Comparison of ENCODE assay signal across 8 mouse cellular contexts in the genomic region with DNA sequence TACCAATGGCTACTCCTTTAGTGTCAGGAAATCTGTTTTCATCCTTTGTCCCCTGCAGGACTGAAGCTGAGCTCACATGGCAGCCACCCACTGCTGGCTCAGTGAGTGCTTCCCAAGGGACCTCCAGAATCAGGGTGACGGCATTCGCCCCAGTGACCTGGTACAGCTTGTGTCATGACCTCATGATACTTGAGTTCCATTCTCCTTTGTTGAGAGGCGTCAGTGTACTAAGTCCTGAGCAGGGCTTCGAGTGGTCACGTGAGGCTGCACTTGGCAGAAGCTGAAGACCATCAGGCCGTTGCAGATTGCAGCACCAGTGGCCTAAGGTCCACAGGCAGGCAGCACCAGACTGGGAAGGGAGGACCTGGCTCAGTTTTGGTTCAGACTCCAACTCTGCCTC.
DNase-seq lines count a peak whose midpoint lies in the region; ATAC-seq and TF ChIP-seq lines count a peak whose summit lies in the region.

No protein-coding gene starts in this region.

- dilution Hi-C loops in CH12.LX (cut with MboI; ENCODE audit: extremely low pct_ligation_motif_present, extremely low pct_unique_long_range_greater_than_20kb, low sequenced_read_pairs), result no loop called here

- TF ChIP-seq RAD21 in CH12.LX (IDR thresholded peaks at IDR 0.05; ENCODE audit: low read depth, low read length), result no peak

- H3K4me1 ChIP-seq in forebrain, embryonic 10.5 days, result peaks cover 60% of the 10 kb centered on the region
- peaks cover 14% of the 10 kb centered on the region; the same call in 1 of the 2 replicates for H3K4me1 ChIP-seq in forebrain, embryonic 11.5 days (replicated peaks; ENCODE audit: control insufficient read depth, insufficient read depth, low read length)
- H3K4me1 ChIP-seq in CH12.LX (ENCODE audit: control insufficient read depth in 1 of 2, insufficient read depth in 2 of 2), result peaks cover 21 to 32% of the 10 kb centered on the region in 2 experiments
- peaks cover 52% of the 10 kb centered on the region for H3K4me1 ChIP-seq in embryonic facial prominence, embryonic 10.5 days

- no peak for TF ChIP-seq CTCF in CH12.LX (conservative IDR thresholded peaks at IDR 0.05 in 1 of 2, IDR thresholded peaks at IDR 0.05 in 1 of 2; ENCODE audit: low read depth in 2 of 2, low read length in 2 of 2)

- no peak overlapping the region for H3K9ac ChIP-seq in forebrain, embryonic 11.5 days (ENCODE audit: low read length)
- no peak overlapping the region; the same call in 1 of the 2 replicates for H3K9ac ChIP-seq in CH12.LX (ENCODE audit: insufficient read depth, low read depth)

- TF ChIP-seq EP300 in CH12.LX (IDR thresholded peaks at IDR 0.05; ENCODE audit: low read length), result no peak

- WGBS in forebrain, embryonic 10.5 days, result 62% methylated on average over 6 of the region's 6 CpGs
- 53% methylated on average over 6 of the region's 6 CpGs for WGBS in forebrain, embryonic 11.5 days
- 56% methylated on average over 6 of the region's 6 CpGs for WGBS in embryonic facial prominence, embryonic 10.5 days

- no peak for TF ChIP-seq POLR2A in CH12.LX (IDR thresholded peaks at IDR 0.05; ENCODE audit: low read depth, low read length)

- in situ Hi-C loops in CH12.LX (cut with MboI; ENCODE audit: low pct_ligation_motif_present, low pct_unique_long_range_greater_than_20kb, low sequenced_read_pairs), result no loop called here

- H3K36me3 ChIP-seq in forebrain, embryonic 10.5 days (replicated peaks), result no peaks in the 10 kb centered on the region
- no peaks in the 10 kb centered on the region for H3K36me3 ChIP-seq in forebrain, embryonic 11.5 days (ENCODE audit: control insufficient read depth, insufficient read depth, low read length)
- peaks cover 0 to 4% of the 10 kb centered on the region in 2 experiments for H3K36me3 ChIP-seq in CH12.LX (replicated peaks in 1 of 2; ENCODE audit: control insufficient read depth in 1 of 2, insufficient read depth in 1 of 2, low read length in 1 of 2)
- no peaks in the 10 kb centered on the region for H3K36me3 ChIP-seq in embryonic facial prominence, embryonic 10.5 days (replicated peaks)

- peaks cover 49% of the 10 kb centered on the region for H3K27me3 ChIP-seq in forebrain, embryonic 10.5 days (ENCODE audit: poor library complexity, severe bottlenecking)
- H3K27me3 ChIP-seq in forebrain, embryonic 11.5 days (ENCODE audit: control insufficient read depth, insufficient read depth, low read length), result no peaks in the 10 kb centered on the region
- no peaks in the 10 kb centered on the region for H3K27me3 ChIP-seq in CH12.LX (replicated peaks)
- H3K27me3 ChIP-seq in embryonic facial prominence, embryonic 10.5 days (replicated peaks; ENCODE audit: low read depth, poor library complexity, severe bottlenecking), result peaks cover 30% of the 10 kb centered on the region

- DNase-seq in forebrain, embryonic 10.5 days (ENCODE audit: extremely low spot score, low spot score), result no peak
- no peak for DNase-seq in forebrain, embryonic 11.5 days (ENCODE audit: low spot score)
- peak; percentile 86 for DNase-seq in CH12.LX (ENCODE audit: extremely low read depth)
- DNase-seq in embryonic facial prominence, embryonic 10.5 days (ENCODE audit: low spot score), result no peak
- peak; percentile 70 for DNase-seq in heart, postnatal 4 days
- DNase-seq in retina, embryonic 14.5 days (ENCODE audit: low spot score), result peak; percentile 55
- no peak for DNase-seq in Muller cell, postnatal 12 days (ENCODE audit: inconsistent ontology term)
- no peak for DNase-seq in neural tube, embryonic 10.5 days (ENCODE audit: extremely low spot score, low spot score)

- H3K4me2 ChIP-seq in forebrain, embryonic 11.5 days (ENCODE audit: low read depth, low read length, severe bottlenecking), result no peak overlapping the region
- H3K4me2 ChIP-seq in CH12.LX (ENCODE audit: insufficient read depth, low read depth, poor library complexity, severe bottlenecking), result peak overlapping the region; percentile 71

- H3K4me3 ChIP-seq in forebrain, embryonic 10.5 days, result no peak overlapping the region
- H3K4me3 ChIP-seq in forebrain, embryonic 11.5 days (ENCODE audit: low read depth, low read length), result no peak overlapping the region
- peak overlapping the region in 1 of 3 experiments; percentile 11 for H3K4me3 ChIP-seq in CH12.LX (replicated peaks in 1 of 3; ENCODE audit: low read depth in 2 of 3, low read length in 2 of 3, poor library complexity in 1 of 3)
- H3K4me3 ChIP-seq in embryonic facial prominence, embryonic 10.5 days, result no peak overlapping the region

- peak overlapping the region; percentile 81 for H3K27ac ChIP-seq in forebrain, embryonic 10.5 days
- no peak overlapping the region for H3K27ac ChIP-seq in forebrain, embryonic 11.5 days (ENCODE audit: low read depth, low read length)
- peak overlapping the region; percentile 48 for H3K27ac ChIP-seq in CH12.LX (ENCODE audit: insufficient read depth, low read depth)
- peak overlapping the region; percentile 73 for H3K27ac ChIP-seq in embryonic facial prominence, embryonic 10.5 days (replicated peaks)

- no peak for ATAC-seq in forebrain, embryonic 11.5 days (replicated peaks; ENCODE audit: low FRiP score)

- no peaks in the 10 kb centered on the region for H3K79me2 ChIP-seq in CH12.LX (replicated peaks; ENCODE audit: control insufficient read depth, extremely low read depth, insufficient read depth, poor library complexity, severe bottlenecking)

- no peaks in the 10 kb centered on the region for H3K9me3 ChIP-seq in forebrain, embryonic 10.5 days
- no peaks in the 10 kb centered on the region for H3K9me3 ChIP-seq in forebrain, embryonic 11.5 days (ENCODE audit: control insufficient read depth, low read length)
- H3K9me3 ChIP-seq in CH12.LX (replicated peaks; ENCODE audit: low read length), result no peaks in the 10 kb centered on the region
- H3K9me3 ChIP-seq in embryonic facial prominence, embryonic 10.5 days, result no peaks in the 10 kb centered on the region

TF ChIP-seq in CH12.LX, 34 proteins besides CTCF, POLR2A, EP300 and RAD21:
- TF ChIP-seq PAX5 (IDR thresholded peaks at IDR 0.05; ENCODE audit: low read length), result no peak
- TF ChIP-seq BHLHE40 (IDR thresholded peaks at IDR 0.05; ENCODE audit: low read depth, low read length), result peak; percentile 96
- TF ChIP-seq USF1 (IDR thresholded peaks at IDR 0.05; ENCODE audit: low read depth, low read length), result peak; percentile 85
- TF ChIP-seq NRF1 (IDR thresholded peaks at IDR 0.05; ENCODE audit: low read depth, low read length), result no peak
- TF ChIP-seq MAFK (IDR thresholded peaks at IDR 0.05; ENCODE audit: insufficient replicate concordance, low read length), result no peak
- no peak for TF ChIP-seq CHD2 (IDR thresholded peaks at IDR 0.05; ENCODE audit: low read length)
- no peak for TF ChIP-seq SMC3 (IDR thresholded peaks at IDR 0.05; ENCODE audit: low read depth, low read length)
- TF ChIP-seq KAT2A (IDR thresholded peaks at IDR 0.05; ENCODE audit: insufficient replicate concordance, low read length), result no peak
- no peak for TF ChIP-seq JUN (IDR thresholded peaks at IDR 0.05; ENCODE audit: insufficient read depth, low read depth, low read length)
- no peak for TF ChIP-seq SIN3A (IDR thresholded peaks at IDR 0.05; ENCODE audit: low read length)
- TF ChIP-seq HCFC1 (IDR thresholded peaks at IDR 0.05; ENCODE audit: low read depth, low read length), result no peak
- TF ChIP-seq ETS1 (conservative IDR thresholded peaks at IDR 0.05; ENCODE audit: low read depth, low read length), result peak; percentile 53
- peak; percentile 66 for TF ChIP-seq MAX (IDR thresholded peaks at IDR 0.05; ENCODE audit: low read length)
- no peak for TF ChIP-seq MEF2A (IDR thresholded peaks at IDR 0.05; ENCODE audit: borderline replicate concordance, low read depth, low read length)
- 0 out of 2 replicates have a peak, but pooled peaks have one; percentile 15 for TF ChIP-seq POLR2AphosphoS2 (IDR thresholded peaks at IDR 0.05; ENCODE audit: low read depth, low read length)
- no peak for TF ChIP-seq MAZ (IDR thresholded peaks at IDR 0.05; ENCODE audit: low read depth, low read length)
- TF ChIP-seq JUND (conservative IDR thresholded peaks at IDR 0.05; ENCODE audit: low read depth, low read length), result no peak
- no peak for TF ChIP-seq CHD1 (IDR thresholded peaks at IDR 0.05; ENCODE audit: low read depth, low read length)
- 0 out of 2 replicates have a peak, but pooled peaks have one; percentile 14 for TF ChIP-seq GABPA (IDR thresholded peaks at IDR 0.05; ENCODE audit: insufficient replicate concordance, low read depth, low read length)
- TF ChIP-seq MXI1 (IDR thresholded peaks at IDR 0.05; ENCODE audit: low read depth, low read length), result 0 out of 2 replicates have a peak, but pooled peaks have one; percentile 29
- TF ChIP-seq TCF12 (IDR thresholded peaks at IDR 0.05; ENCODE audit: low read depth, low read length), result no peak
- TF ChIP-seq USF2 (conservative IDR thresholded peaks at IDR 0.05; ENCODE audit: low read depth, low read length), result peak; percentile 82
- TF ChIP-seq NELFE (IDR thresholded peaks at IDR 0.05; ENCODE audit: low read depth, low read length), result 0 out of 2 replicates have a peak, but pooled peaks have one; percentile 29
TF ChIP-seq in CH12.LX: peak in this region for 9.

Comparison
In these comparisons a context has a peak if more than half of its experiments do, and no peak if none do; other contexts are left out.
1. DNase-seq: peak in CH12.LX (single experiment), heart, postnatal 4 days (single experiment) and retina, embryonic 14.5 days (single experiment); none in forebrain, embryonic 10.5 days (single experiment), forebrain, embryonic 11.5 days (single experiment), embryonic facial prominence, embryonic 10.5 days (single experiment), Muller cell, postnatal 12 days (single experiment) and neural tube, embryonic 10.5 days (single experiment).